Mouse (Mus musculus): ENCODE results near the gene Sorl1.

Sorl1 gene

GRCm38 (mm10) chr9:41952650-41953204, 171.4 kb downstream of the Sorl1 start:
- DNase-seq (ENCODE audit: low read depth) = no peak

- no peak for DNase-seq (ENCODE audit: low read depth)
Measured at GRCm38 (mm10) chr9:41951472-41952129, 172.5 kb downstream of the Sorl1 start.

GRCm38 (mm10) chr9:41950991-41951451, 173.1 kb downstream of the Sorl1 start:
- DNase-seq (ENCODE audit: low read depth) = peak; percentile 60

- DNase-seq (ENCODE audit: low read depth) = peak; percentile 33
Measured at GRCm38 (mm10) chr9:41950109-41950990, 173.7 kb downstream of the Sorl1 start.

GRCm38 (mm10) chr9:41949476-41949875, 174.6 kb downstream of the Sorl1 start:
- DNase-seq (ENCODE audit: low read depth) = no peak

- DNase-seq (ENCODE audit: low read depth) = no peak
Measured at GRCm38 (mm10) chr9:41944964-41945363, 179.1 kb downstream of the Sorl1 start.

- DNase-seq (ENCODE audit: low read depth) = no peak
Measured at GRCm38 (mm10) chr9:41942970-41943635, 181.0 kb downstream of the Sorl1 start.

GRCm38 (mm10) chr9:41940311-41940853, 183.7 kb downstream of the Sorl1 start:
- no peak for DNase-seq (ENCODE audit: low read depth)

GRCm38 (mm10) chr9:41938449-41938848, 185.6 kb downstream of the Sorl1 start:
- no peak for DNase-seq (ENCODE audit: low read depth)

GRCm38 (mm10) chr9:41937967-41938348, 186.1 kb downstream of the Sorl1 start:
- no peak for DNase-seq (ENCODE audit: low read depth)

- DNase-seq (ENCODE audit: low read depth) = no peak
Measured at GRCm38 (mm10) chr9:41937341-41937966, 186.6 kb downstream of the Sorl1 start.

- DNase-seq (ENCODE audit: low read depth) = no peak
Measured at GRCm38 (mm10) chr9:41936598-41936997, 187.5 kb downstream of the Sorl1 start.

- DNase-seq (ENCODE audit: low read depth) = no peak
Measured at GRCm38 (mm10) chr9:41935979-41936378, 188.1 kb downstream of the Sorl1 start.

GRCm38 (mm10) chr9:41935373-41935971, 188.6 kb downstream of the Sorl1 start:
- no peak for DNase-seq (ENCODE audit: low read depth)

GRCm38 (mm10) chr9:41934848-41935372, 189.2 kb downstream of the Sorl1 start:
- DNase-seq (ENCODE audit: low read depth) = no peak

GRCm38 (mm10) chr9:41929986-41930385, 194.1 kb downstream of the Sorl1 start:
- DNase-seq (ENCODE audit: low read depth) = no peak

GRCm38 (mm10) chr9:41925721-41926120, 198.4 kb downstream of the Sorl1 start:
- no peak for DNase-seq (ENCODE audit: low read depth)

GRCm38 (mm10) chr9:41924140-41924539, 200.0 kb downstream of the Sorl1 start:
- DNase-seq (ENCODE audit: low read depth) = no peak

- DNase-seq (ENCODE audit: low read depth) = no peak
Measured at GRCm38 (mm10) chr9:41922416-41922815, 201.7 kb downstream of the Sorl1 start.

GRCm38 (mm10) chr9:41918657-41919380, 205.3 kb downstream of the Sorl1 start:
- DNase-seq (ENCODE audit: low read depth) = no peak

Measured in c-Kit-positive CD71-negative TER-119-negative erythroid progenitor cells, embryonic 14.5 days (primary cell).